Mouse (Mus musculus): ENCODE data around the gene U2af1.
"Not testable (repeated sequence)": the region's sequence is repeated elsewhere in the genome, so short reads cannot be mapped to it uniquely, and the experiment has no call there.

The U2af1 gene

GRCm38 (mm10) chr17:31658468-31659185, at the start of gene U2af1:
Gene U2af1, minus strand, starts transcription at chr17:31658892.
- peak; percentile 97 to 99 for DNase-seq (ENCODE audit: low spot score in 2 of 2)

- DNase-seq (ENCODE audit: low spot score in 2 of 2): no peak
Measured at GRCm38 (mm10) chr17:31705271-31706020, 46.8 kb upstream of the U2af1 start.

GRCm38 (mm10) chr17:31703276-31703980, 44.7 kb upstream of the U2af1 start:
- no peak for DNase-seq (ENCODE audit: low spot score in 2 of 2)

GRCm38 (mm10) chr17:31698347-31698746, 39.7 kb upstream of the U2af1 start:
- DNase-seq (ENCODE audit: low spot score in 2 of 2): no peak

DNA sequence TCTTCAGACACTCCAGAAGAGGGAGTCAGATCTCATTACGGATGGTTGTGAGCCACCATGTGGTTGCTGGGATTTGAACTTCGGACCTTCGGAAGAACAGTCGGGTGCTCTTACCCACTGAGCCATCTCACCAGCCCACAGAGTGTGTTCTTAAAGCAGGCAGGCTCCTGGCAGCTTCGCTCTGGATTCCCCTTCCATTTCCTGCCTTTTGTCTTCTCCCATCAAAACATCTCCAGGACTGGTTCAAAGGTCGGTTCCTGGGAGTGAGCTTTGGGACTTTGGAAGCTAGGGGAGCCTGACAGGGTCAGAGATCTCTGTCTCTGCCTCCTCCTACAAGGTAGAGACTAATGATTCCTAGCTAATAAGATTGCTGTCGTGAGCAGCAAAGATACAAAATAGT, 36.7 kb upstream of the U2af1 start:
- DNase-seq (ENCODE audit: low spot score in 2 of 2): not testable (repeated sequence)

GRCm38 (mm10) chr17:31694949-31695348, 36.3 kb upstream of the U2af1 start:
- no peak for DNase-seq (ENCODE audit: low spot score in 2 of 2)

DNA sequence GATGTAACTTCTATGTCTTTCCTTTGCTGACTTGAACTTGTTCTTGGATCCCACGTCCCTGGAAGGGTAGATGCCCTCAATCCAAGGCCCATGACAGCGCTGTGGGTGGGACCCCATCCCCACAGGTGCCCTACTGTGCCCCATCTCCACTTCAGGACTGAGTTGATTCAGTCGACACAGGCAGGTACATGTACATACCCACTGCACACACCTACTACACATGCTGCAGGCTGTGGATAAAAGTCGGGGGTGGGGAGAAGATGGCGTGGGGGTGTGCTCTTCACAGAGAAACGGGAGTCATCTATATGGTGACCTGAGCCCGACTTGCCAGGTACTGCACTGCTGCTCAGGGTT, 35.3 kb upstream of the U2af1 start:
- no peak for DNase-seq (ENCODE audit: low spot score in 2 of 2)

DNA sequence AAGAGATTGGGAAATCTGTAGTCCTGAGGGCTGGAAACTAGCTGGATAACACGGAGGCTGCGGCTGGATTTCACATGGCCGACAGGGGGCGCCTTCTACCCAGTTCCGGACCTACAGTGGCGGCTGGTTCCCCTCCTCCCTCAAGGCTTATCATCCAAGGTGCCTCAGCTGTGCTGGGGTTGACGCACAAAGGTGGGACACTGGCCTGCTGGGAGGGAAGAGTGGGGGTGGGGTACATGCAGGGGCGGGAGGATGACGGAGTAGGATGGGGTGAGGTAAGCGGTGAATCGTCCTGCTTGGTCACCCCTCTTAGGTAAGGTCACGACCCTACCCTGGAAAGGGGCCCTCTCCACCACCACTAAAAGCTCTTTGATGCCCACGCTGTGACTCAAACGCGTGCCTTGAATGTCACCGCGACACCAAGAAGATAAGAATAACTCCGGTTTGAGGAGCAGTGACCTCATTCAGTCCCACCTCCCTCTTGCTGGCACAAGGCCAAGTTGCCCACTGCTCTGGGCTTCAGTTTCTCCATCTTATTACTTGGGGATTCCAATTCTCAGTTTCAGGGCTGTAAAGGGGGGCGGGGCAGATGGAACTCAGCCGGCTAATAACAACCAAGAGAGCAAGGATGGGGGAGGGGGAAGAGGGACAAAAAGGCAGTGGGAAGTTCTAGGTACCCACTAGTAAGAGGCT, 34.8 kb upstream of the U2af1 start:
- DNase-seq (ENCODE audit: low spot score in 2 of 2): peak; percentile 64 to 81

DNA sequence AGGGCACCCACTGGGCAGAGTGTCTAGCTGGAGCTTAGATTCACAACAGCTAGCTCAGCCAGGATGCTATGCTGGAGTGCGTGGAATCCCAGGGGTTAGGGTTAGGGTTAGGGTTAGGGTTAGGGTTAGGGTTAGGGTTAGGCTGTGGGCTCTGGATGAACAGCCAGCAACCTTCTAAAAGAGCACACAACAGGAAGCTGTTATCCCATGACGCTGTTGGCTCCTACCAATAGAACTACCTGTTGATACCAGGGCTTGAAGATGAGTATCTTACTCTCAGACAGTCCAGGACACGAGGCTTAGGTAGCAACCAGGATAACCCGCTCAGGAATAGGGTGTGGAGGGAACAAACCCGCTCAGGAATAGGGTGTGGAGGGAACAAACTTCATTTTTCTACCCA, 34.2 kb upstream of the U2af1 start:
- no peak for DNase-seq (ENCODE audit: low spot score in 2 of 2)

DNA sequence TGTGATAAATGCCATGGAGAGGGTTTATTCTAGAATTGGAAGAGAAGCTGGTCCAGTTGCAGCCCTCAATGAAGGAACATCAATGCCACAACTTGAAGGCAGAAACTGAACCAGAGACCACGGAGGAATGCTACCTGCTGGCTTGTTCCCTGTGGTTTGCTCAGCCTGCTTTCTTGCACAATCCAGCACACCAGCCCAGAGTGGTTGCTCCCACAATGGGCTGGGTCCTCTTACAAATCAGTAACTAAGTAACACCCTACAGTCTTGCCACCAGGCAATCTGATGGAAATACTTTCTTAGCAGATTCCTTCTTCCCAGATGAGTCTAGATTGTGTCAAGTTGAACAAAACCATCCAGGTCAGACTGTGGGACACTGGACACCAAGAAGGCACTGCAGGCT, 30.9 kb upstream of the U2af1 start:
- no peak for DNase-seq (ENCODE audit: low spot score in 2 of 2)

DNA sequence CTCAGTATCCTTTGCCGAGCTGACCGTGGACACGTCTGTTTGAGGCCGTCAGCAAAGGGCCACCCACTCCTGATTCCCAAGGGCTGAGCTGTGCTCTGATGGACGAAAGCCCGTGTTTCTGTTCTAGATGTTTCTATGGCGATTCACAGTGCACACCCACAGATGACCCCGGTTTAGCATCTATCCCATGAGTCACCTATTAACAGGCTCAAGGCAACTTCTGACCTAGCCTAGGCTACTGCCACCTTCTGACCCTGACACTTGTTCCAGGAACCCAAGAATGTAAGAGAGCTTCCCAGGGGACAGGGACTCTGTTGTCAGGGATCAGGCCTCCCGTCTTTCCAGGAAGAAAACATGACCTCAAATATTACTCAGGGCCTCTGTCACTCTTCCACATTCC, 29.4 kb upstream of the U2af1 start:
- no peak for DNase-seq (ENCODE audit: low spot score in 2 of 2)

GRCm38 (mm10) chr17:31686225-31686564, 27.5 kb upstream of the U2af1 start:
- no peak for DNase-seq (ENCODE audit: low spot score in 2 of 2)

GRCm38 (mm10) chr17:31685514-31686224, 27.0 kb upstream of the U2af1 start:
- DNase-seq (ENCODE audit: low spot score in 2 of 2): peak; percentile 62 to 83

DNA sequence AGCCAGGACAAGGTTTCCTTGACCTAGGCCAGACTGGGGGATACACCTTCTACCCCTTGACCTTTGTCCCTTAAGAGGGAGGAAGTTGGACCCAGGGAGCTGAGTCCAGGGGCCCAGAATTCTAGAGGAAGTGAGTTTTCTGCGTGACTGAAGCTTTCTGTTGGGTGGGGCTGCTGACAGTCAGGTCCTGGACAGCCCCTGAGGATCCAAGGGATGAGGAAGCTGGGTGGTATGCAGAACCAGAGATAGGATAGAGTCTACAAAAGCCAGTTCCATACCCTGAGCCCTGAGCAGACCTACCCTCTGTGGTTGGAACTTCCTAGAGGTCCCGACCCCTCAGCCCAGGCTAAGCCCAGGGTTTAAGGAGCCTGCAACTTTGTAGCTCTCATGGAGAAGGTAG, 21.8 kb upstream of the U2af1 start:
- no peak for DNase-seq (ENCODE audit: low spot score in 2 of 2)

DNA sequence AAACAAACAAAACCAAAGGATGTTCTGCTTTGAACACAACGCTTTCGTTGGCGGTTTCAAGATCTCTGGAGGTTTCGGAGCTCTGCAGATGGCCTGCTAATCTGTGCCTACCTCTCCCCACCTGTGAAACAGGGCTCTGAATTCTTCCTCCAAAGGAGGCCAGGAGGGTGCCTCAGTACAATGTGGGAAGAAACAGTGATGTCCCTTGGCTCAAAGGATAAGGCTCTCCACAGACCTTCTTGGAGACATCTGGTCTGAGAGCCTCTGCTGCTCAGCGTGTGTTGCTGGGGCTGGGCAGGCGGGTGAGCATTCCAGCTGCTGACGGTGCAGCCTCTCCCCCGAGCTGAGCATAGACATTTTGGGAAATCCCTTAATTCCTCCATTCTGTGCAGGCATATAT, 18.8 kb upstream of the U2af1 start, which contains the start of gene Cryaa:
Cryaa (plus strand) TSS at position 301 of the 400 bp plus-strand sequence.
- no peak for DNase-seq (ENCODE audit: low spot score in 2 of 2)

DNA sequence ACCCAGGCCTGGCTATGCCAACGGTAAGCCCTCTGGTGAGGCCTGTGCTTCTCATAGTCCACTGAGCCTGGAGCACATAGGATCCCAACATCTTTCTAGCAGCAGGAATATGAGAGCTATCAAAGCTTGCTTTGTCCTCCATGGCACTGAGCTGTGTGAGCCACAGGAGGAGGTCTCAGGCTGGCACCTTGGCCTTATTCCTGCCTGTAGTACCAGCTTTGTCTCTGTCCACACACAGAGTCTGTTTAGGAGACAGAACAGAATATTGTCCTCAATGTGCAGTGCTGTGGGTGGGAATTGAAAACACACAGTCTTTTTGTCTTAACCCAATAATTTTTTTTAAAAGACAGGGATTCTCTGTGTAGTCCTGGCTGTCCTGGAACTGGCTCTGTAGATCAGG, 15.7 kb upstream of the U2af1 start:
- no peak for DNase-seq (ENCODE audit: low spot score in 2 of 2)

GRCm38 (mm10) chr17:31672279-31672678, 13.6 kb upstream of the U2af1 start:
- DNase-seq (ENCODE audit: low spot score in 2 of 2): no peak

DNA sequence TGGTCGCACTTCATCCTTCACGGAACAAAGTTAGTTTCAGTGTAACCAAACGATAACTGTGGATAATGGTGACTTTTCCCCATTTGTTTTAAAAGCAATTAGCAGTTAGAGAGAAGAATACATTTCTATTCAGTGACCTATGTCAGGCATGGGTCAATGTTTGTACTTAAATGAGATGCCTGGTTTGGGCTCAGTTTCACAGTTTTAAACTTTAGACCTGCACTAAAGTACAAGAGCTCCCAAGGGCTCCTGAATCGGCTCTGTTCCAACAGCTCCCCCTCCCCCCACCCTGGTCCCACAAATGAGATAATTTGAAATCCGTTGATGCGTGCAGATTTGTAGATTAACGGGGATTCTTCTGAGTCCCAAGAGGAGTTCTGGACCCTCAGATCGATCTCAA, 13.0 kb upstream of the U2af1 start:
- DNase-seq (ENCODE audit: low spot score in 2 of 2): no peak

GRCm38 (mm10) chr17:31670163-31670562, 11.5 kb upstream of the U2af1 start:
- no peak for DNase-seq (ENCODE audit: low spot score in 2 of 2)

DNA sequence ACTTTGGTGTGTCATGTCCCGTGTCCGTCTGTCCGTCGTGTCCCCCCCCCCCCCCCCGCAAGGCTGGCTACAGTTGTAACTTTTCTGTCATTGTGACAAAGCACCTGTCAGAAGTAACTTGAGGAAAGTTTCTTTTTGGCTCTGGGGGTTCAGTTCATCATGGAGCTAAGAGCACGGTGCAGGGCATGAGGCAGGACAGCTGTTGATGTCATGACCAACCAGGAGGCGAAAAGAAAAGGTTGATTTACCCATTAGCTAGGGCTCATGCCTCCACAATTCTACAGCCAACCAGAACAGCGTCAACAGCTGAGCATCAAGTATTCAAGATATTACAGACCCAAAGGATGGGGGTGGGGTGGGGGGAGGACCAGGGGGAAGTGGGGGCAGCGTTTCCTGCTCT, 9.6 kb upstream of the U2af1 start:
- DNase-seq (ENCODE audit: low spot score in 2 of 2): no peak

- DNase-seq (ENCODE audit: low spot score in 2 of 2): peak; percentile 68 to 87
Measured at GRCm38 (mm10) chr17:31664760-31665159, 6.1 kb upstream of the U2af1 start.

- DNase-seq (ENCODE audit: low spot score in 2 of 2): peak in 1 of 2 experiments; percentile 47
Measured at GRCm38 (mm10) chr17:31662855-31663254, 4.2 kb upstream of the U2af1 start.

Measured in spleen, postnatal 10 days (tissue).